Mouse (Mus musculus) MEL (cell line): ENCODE measurements around the gene Krtcap3.

Source experiments
- HCFC1 ChIP-seq: IDR thresholded peaks from 2 replicates; pipeline ENCODE4 v1.6.1; 2012; ENCODE audit warnings: low read depth, mild to moderate bottlenecking, inconsistent platforms, low read length, improper control_type of control experiment, moderate library complexity
- JUND ChIP-seq: IDR thresholded peaks from 2 replicates; pipeline ENCODE4 v1.6.1; 2011; ENCODE audit warnings: low read depth, mild to moderate bottlenecking, improper control_type of control experiment, low read length
- MAFK ChIP-seq: IDR thresholded peaks from 2 replicates; pipeline ENCODE4 v1.6.1; 2011; ENCODE audit warnings: low read depth, mild to moderate bottlenecking, low read length, improper control_type of control experiment, borderline replicate concordance
- POLR2A ChIP-seq, 2 experiments: IDR thresholded peaks; 2 replicates each; pipeline ENCODE4 v1.6.1; 2011 to 2012; ENCODE audit warnings: low read length in 2 of 2, mild to moderate bottlenecking in 2 of 2, control low read depth in 1 of 2, improper control_type of control experiment in 1 of 2, low read depth in 1 of 2, moderate library complexity in 1 of 2; ENCODE audit not compliant: control insufficient read depth in 1 of 2, insufficient read depth in 1 of 2, poor library complexity in 1 of 2

DNA sequence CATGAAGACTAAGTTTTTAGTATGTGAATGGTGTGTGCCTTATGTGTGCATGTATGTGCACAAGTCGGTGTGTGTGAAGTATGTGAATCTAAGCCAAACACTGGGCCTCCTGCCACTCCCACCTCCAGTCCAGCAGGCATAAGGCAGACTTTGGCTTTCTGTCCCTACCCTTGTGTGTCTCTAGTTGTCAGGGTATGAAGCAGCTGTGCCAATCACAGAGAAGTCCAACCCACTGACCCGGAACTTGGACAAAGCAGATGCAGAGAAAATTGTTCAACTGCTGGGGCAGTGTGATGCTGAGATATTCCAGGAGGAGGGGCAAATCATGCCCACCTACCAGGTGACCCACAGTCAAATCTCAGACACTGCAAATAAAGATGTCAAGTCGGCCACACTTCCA, 46.5 kb downstream of the Krtcap3 start:
- TF ChIP-seq JUND: no peak
- no peak for TF ChIP-seq POLR2A (IDR thresholded peaks at IDR 0.05; ENCODE audit: control insufficient read depth in 1 of 2, insufficient read depth in 1 of 2, low read depth in 1 of 2, low read length in 2 of 2, poor library complexity in 1 of 2)
- no peak for TF ChIP-seq MAFK
- TF ChIP-seq HCFC1: no peak
